Mouse (Mus musculus): Measurements from ENCODE around the gene Lix1l. TPM values are rescaled to one million over a fixed set of nuclear protein-coding genes. Genes with fewer than 3 reads are reported as not detected.
A peak's percentile ranks its signal among the peaks of the same experiment; 100 is the strongest.
"Not testable (repeated sequence)": the region's sequence is repeated elsewhere in the genome, so short reads cannot be mapped to it uniquely, and the experiment has no call there.

Gene Lix1l
- polyA plus RNA-seq, 1 experiment from 2014 or later: 8.7 TPM

DNA sequence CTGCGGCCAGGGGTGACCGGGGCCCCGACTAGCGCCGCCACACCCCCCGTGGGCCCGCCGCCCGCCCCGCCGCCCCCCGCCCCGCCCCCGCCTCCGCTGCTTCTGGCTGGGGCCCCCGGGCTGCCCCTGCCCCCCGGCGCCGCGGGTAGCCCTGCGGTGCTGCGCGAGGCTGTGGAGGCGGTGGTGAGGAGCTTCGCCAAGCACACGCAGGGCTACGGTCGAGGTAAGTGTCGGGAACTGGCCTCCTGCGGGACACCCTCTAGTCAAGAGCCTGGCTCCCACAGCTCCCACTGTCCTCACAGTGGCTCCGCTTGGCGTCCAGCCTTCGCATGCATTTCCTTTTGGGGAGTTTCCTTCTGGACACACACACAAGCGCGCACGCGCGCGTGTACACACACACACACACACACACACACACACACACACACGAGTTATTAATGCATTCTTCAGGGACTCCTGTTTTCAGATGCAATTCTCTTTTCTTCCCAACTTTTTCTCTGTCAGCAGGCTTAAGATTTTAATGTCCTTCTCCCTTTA lies 370 bp downstream of the Lix1l start:
- ATAC-seq (ENCODE audit: insufficient number of reproducible peaks, low FRiP score, low TSS enrichment, low read depth): peak; percentile 69
- under 1% methylated on average over 35 of the region's 40 CpGs for WGBS
- peak overlapping the region; percentile 75 for H3K4me3 ChIP-seq (replicated peaks)
- H3K27me3 ChIP-seq: peaks cover 7% of the 10 kb centered on the region
- peaks cover 60% of the 10 kb centered on the region for H3K4me1 ChIP-seq
- peak overlapping the region; percentile 97 for H3K27ac ChIP-seq (replicated peaks)
- peak overlapping the region; percentile 70 for H3K9ac ChIP-seq
- H3K9me3 ChIP-seq (replicated peaks): no peaks in the 10 kb centered on the region
- 0 out of 2 replicates have a peak, but pooled peaks cover 4% of the 10 kb centered on the region for H3K36me3 ChIP-seq
- peak overlapping the region; percentile 55 for H3K4me2 ChIP-seq (replicated peaks)

DNA sequence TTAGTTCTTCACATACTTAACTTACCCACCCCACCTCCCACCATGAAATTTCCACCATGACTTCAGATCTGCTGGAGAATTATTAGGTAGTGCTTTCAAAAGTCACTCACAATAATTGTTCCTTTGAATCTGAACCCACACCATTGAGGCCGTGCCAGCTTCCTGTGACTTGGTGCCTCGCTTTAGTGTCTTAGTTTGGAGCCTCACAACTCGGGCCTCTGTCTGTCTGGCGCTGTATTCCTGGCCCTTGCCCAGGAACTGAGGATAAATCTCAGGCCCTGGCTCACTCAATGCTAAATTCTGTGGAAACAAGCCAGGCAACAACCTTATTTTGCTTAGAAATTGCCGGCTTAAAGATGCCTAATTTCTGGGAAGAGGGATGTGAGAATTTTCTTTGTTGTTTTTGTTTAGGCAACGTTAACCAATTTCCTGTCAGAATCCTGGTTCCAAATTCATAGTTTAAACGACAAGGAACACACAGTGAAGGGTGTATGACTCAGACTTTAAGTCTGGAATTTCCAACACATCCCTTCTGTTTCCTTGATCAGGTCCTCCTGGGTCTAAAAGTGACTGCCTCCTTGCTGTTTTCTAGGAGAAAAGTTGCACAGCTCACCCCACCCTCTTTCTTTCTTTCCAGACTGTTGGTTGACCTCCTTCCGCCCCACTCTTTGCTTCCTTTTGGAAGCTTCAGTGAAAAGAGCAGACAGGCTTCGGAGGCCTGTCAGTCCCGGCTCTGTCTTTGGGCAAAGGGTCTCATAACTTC lies 1.2 kb downstream of the Lix1l start:
- peak overlapping the region; percentile 75 for H3K4me3 ChIP-seq (replicated peaks)
- 0 out of 2 replicates have a peak, but pooled peaks cover 4% of the 10 kb centered on the region for H3K36me3 ChIP-seq
- H3K9ac ChIP-seq: peak overlapping the region; percentile 26
- H3K9me3 ChIP-seq (replicated peaks): no peaks in the 10 kb centered on the region
- peaks cover 52% of the 10 kb centered on the region for H3K4me1 ChIP-seq
- H3K4me2 ChIP-seq (replicated peaks): peak overlapping the region; percentile 55
- H3K27ac ChIP-seq (replicated peaks): peak overlapping the region; percentile 97
- peaks cover 4% of the 10 kb centered on the region; the same call in 1 of the 2 replicates for H3K27me3 ChIP-seq
- 17% methylated on average over 10 of the region's 10 CpGs for WGBS
- ATAC-seq (ENCODE audit: insufficient number of reproducible peaks, low FRiP score, low TSS enrichment, low read depth): no peak

DNA sequence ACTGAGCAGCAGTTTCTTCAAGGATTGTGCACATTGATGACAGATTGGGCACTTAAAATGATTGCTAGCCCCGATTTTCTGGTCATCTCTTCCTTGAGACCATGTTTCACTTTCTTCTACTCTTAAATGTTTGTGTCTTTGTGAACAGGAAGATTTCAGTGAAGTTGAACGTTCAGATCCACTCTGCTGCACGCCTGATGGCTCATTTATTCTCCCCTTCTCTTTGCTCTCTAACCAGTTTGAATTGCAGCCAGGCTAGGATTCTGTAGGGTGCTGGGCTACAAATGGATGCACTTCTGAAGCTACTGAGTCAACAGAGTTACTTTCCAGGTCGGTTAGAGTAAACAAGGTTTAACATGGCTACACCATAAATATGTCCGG lies 1.7 kb downstream of the Lix1l start:
- Histone ChIP-seq H3K4me3 (replicated peaks) (peak overlapping the region; percentile 75), H3K4me1 (peaks cover 47% of the 10 kb centered on the region), H3K36me3 (0 out of 2 replicates have a peak, but pooled peaks cover 4% of the 10 kb centered on the region), H3K9ac (peak overlapping the region; percentile 26), H3K27me3 (no peaks in the 10 kb centered on the region; the same call in 1 of the 2 replicates), H3K4me2 (replicated peaks) (peak overlapping the region; percentile 55), H3K9me3 (replicated peaks) (no peaks in the 10 kb centered on the region), H3K27ac (replicated peaks) (peak overlapping the region; percentile 97)
- 41% methylated on average over 5 of the region's 5 CpGs for WGBS
- no peak for ATAC-seq (ENCODE audit: insufficient number of reproducible peaks, low FRiP score, low TSS enrichment, low read depth)

DNA sequence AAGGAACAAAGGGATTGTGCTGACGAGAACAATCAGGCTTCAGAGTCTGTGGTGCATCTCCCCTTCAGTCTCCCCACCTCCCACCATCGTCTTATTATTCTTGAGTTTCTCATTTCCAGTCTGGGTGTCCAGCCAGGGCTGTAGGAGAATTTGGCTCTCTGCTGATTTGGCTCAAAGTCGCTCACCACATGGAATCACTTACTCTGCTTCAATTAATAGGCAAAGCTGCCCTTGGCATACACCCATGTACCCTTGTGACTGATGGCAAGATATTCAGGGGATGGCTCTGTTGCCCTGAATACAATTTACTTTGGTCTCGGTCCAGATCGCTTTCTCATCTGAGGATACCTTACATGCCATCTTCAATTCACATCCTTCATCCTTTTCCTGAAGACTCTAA lies 2.4 kb downstream of the Lix1l start:
- H3K9ac ChIP-seq: peak overlapping the region; percentile 26; the same call in 1 of the 2 replicates
- H3K4me3 ChIP-seq (replicated peaks): peak overlapping the region; percentile 75
- peaks cover 8% of the 10 kb centered on the region; the same call in 1 of the 2 replicates for H3K36me3 ChIP-seq
- no peak for ATAC-seq (ENCODE audit: insufficient number of reproducible peaks, low FRiP score, low TSS enrichment, low read depth)
- peak overlapping the region; percentile 97 for H3K27ac ChIP-seq (replicated peaks)
- H3K4me1 ChIP-seq: peaks cover 41% of the 10 kb centered on the region
- H3K4me2 ChIP-seq (replicated peaks): peak overlapping the region; percentile 55
- 42% methylated on average over 5 of the region's 5 CpGs for WGBS
- H3K27me3 ChIP-seq: no peaks in the 10 kb centered on the region
- no peaks in the 10 kb centered on the region for H3K9me3 ChIP-seq (replicated peaks)

DNA sequence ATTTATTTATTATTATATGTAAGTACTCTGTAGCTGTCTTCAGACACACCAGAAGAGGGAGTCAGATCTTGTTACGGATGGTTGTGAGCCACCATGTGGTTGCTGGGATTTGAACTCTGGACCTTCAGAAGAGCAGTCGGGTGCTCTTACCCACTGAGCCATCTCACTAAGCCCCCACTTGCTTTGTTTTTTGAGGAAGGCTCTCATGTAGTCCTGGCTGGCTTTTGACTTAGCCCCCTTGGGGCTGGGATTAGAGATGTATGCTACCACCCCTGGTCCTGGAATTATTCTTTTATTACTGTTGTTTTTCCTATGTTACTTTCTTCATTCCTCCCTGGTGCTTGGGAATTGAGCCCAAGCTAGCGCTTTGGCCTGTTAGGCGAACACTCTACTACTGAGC lies 5.1 kb downstream of the Lix1l start:
- H3K27ac ChIP-seq (replicated peaks); H3K4me2 ChIP-seq (replicated peaks); H3K27me3 ChIP-seq; ATAC-seq (ENCODE audit: insufficient number of reproducible peaks, low FRiP score, low TSS enrichment, low read depth); H3K9ac ChIP-seq; H3K4me3 ChIP-seq (replicated peaks); H3K9me3 ChIP-seq (replicated peaks): not testable (repeated sequence)
- WGBS: 82% methylated on average over 4 of the region's 4 CpGs
- H3K4me1 ChIP-seq: peaks cover 22% of the 10 kb centered on the region
- H3K36me3 ChIP-seq: peaks cover 14% of the 10 kb centered on the region

DNA sequence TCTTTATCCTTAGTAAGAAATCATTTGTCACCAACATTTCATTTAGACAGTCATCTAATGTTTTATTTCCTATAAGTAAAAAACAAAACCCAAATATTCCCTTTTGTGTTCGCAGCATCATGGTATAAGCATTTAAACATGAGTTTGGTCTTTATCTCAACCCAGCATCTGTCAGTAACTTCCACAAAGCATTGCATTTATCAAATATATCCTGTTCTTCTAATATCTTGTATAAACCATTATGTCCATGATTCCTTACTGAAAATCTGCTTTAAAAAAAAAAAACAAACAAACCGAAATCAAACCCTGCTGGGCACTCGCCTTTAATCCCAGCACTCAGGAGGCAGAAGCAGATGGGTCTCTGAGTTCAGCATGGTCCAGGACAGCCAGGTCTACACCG lies 5.7 kb downstream of the Lix1l start:
- H3K9ac ChIP-seq: no peak overlapping the region
- 86% methylated on average over 4 of the region's 4 CpGs for WGBS
- no peak overlapping the region for H3K4me3 ChIP-seq (replicated peaks)
- H3K9me3 ChIP-seq (replicated peaks): no peaks in the 10 kb centered on the region
- no peaks in the 10 kb centered on the region for H3K27me3 ChIP-seq
- ATAC-seq (ENCODE audit: insufficient number of reproducible peaks, low FRiP score, low TSS enrichment, low read depth): no peak
- H3K4me2 ChIP-seq (replicated peaks): no peak overlapping the region
- H3K27ac ChIP-seq (replicated peaks): no peak overlapping the region
- H3K4me1 ChIP-seq: peaks cover 22% of the 10 kb centered on the region
- H3K36me3 ChIP-seq: peaks cover 18% of the 10 kb centered on the region

DNA sequence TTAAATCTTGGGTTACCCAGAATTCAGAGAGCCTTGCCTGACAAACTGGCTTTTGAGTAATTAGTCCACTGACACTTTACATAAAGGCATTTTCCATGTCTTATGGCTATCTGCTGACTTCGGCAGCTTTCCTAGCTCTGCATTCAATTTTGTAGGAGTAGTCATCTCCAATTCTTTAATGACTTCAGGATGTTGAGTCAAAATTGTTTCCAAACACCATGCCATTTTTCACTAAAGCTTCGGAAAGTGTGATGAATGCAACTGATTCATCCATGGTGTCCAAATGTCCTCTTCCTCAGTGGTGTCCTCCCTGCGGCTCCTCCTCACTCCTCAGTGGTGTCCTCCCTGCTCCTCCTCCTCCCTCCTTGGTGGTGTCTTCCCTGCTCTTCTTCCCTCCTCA lies 17.0 kb downstream of the Lix1l start:
- Histone ChIP-seq H3K27me3 (no peaks in the 10 kb centered on the region), H3K9ac (no peak overlapping the region), H3K4me1 (peaks cover 3% of the 10 kb centered on the region), H3K4me2 (replicated peaks) (no peak overlapping the region), H3K9me3 (replicated peaks) (no peaks in the 10 kb centered on the region), H3K36me3 (peaks cover 50% of the 10 kb centered on the region), H3K27ac (replicated peaks) (peak overlapping the region; percentile 52), H3K4me3 (replicated peaks) (no peak overlapping the region)
- 51% methylated on average over 3 of the region's 3 CpGs for WGBS
- ATAC-seq (ENCODE audit: insufficient number of reproducible peaks, low FRiP score, low TSS enrichment, low read depth): no peak

DNA sequence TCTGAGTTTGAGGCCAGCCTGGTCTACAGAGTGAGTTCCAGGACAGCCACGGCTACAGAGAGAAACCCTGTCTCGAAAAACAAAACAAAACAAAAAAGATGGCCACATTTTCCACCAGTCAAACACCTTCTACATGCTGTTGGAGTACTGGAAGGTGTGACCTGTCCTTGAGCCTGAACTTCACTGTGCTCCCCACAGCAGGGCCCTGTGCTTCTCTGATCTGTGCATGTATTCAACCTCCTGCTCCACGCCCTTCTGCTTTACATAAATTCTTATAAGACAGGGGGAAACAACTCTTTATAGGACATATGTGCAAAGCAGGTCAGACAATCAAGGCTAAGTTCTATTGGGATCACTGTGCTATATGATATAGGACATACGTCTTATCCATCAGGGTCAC lies 22.3 kb downstream of the Lix1l start:
- Histone ChIP-seq H3K4me2 (replicated peaks) (no peak overlapping the region), H3K27ac (replicated peaks) (no peak overlapping the region), H3K4me3 (replicated peaks) (no peak overlapping the region), H3K9me3 (replicated peaks) (no peaks in the 10 kb centered on the region), H3K9ac (no peak overlapping the region), H3K36me3 (peaks cover 47% of the 10 kb centered on the region), H3K27me3 (no peaks in the 10 kb centered on the region), H3K4me1 (no peaks in the 10 kb centered on the region)
- ATAC-seq (ENCODE audit: insufficient number of reproducible peaks, low FRiP score, low TSS enrichment, low read depth): no peak
- WGBS: 89% methylated on average over 4 of the region's 4 CpGs

DNA sequence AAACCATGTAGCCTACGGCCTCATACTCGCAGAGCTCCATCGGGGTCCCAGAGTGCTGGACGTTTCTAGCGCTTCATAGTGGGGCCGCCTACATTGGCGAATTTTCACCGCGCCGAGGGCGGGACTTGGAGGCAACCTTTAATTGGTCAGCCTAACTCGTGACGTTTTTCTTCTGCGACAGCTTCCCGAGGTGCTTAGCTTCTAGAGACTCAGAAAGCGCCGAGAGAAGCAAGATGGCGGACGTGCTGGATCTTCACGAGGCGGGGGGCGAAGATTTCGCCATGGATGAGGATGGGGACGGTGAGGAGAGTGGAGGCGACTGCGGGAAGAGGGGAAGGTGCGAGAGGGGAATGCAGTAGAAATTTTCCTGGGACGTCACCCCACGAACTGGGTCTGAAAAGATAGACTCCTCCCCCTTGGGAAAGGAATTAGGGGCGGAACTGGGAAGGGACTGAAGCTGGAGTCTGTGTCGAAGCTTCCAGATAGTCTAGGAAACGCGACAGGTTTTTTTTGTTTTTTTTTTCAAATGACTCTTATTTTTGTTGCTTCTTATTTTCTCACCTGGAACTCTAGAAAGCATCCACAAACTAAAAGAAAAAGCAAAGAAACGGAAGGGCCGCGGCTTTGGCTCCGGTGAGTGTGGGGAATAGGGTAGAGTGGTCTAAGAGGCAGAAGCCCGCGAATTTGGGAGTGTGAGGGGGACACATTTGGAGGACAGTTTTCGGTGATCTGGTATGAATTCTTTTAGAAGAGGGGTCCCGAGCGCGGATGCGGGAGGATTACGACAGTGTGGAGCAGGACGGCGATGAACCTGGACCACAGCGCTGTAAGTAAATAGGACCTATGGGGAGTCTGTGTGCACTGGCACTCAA lies 29.0 kb downstream of the Lix1l start, which contains the start of gene Rbm8a:
Gene Rbm8a (plus strand): TSS at position 205 of the 872 bp plus-strand sequence.
- peak within 1 kb of the TSS; percentile 88 for H3K27ac ChIP-seq (replicated peaks)
- no peaks in the 10 kb centered on the region for H3K27me3 ChIP-seq
- H3K4me1 ChIP-seq: peaks cover 26% of the 10 kb centered on the region
- H3K9me3 ChIP-seq (replicated peaks): no peaks in the 10 kb centered on the region
- WGBS: under 1% methylated on average over 48 of the region's 48 CpGs
- H3K4me2 ChIP-seq (replicated peaks): peak within 1 kb of the TSS; percentile 79
- peak within 1 kb of the TSS; percentile 75 for H3K4me3 ChIP-seq (replicated peaks)
- H3K9ac ChIP-seq: peak within 1 kb of the TSS; percentile 72
- H3K36me3 ChIP-seq: peaks cover 38% of the 10 kb centered on the region
- ATAC-seq (ENCODE audit: insufficient number of reproducible peaks, low FRiP score, low TSS enrichment, low read depth): peak; percentile 93

DNA sequence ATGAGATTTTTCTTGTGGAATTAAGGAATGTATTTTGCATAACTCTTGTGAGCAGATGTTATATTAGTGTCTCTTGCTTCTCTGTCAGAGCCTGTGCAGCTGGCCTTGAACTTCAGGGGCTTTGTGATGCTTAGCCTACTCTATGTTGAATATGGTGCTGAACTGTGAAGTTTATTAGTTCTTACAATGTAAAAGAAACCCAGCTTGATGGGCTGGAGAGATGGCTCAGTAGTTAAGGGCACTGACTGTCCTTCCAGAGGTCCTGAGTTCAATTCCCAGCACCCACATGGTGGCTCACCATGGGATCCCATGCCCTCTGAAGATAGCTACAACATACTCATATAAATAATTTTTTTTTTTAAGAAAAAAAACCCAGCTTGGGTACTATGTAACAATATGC lies 31.1 kb downstream of the Lix1l start:
- Histone ChIP-seq H3K27ac (replicated peaks) (no peak overlapping the region), H3K36me3 (peaks cover 33% of the 10 kb centered on the region), H3K9me3 (replicated peaks) (no peaks in the 10 kb centered on the region), H3K4me2 (replicated peaks) (no peak overlapping the region), H3K4me3 (replicated peaks) (no peak overlapping the region), H3K27me3 (no peaks in the 10 kb centered on the region), H3K4me1 (peaks cover 35% of the 10 kb centered on the region), H3K9ac (no peak overlapping the region)
- no peak for ATAC-seq (ENCODE audit: insufficient number of reproducible peaks, low FRiP score, low TSS enrichment, low read depth)

DNA sequence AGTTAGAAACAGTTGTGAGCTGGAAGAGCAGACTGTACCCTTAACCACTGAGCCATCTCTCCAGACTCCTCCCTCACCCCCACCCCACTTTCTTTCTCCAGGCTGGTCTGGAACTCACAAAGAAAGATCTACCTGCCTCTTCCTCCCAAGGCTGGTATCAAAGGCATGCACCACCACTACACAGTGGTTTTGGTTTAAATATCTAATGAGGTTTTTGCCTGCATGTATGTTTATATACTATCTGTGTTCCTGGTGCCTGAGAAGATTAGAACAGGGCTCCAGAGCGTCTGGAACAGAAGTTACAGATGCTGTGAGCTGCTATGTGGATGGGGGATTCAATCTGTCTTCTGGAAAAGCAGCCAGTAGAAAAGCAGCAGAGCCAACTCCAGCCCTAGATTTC lies 33.1 kb downstream of the Lix1l start:
- ATAC-seq (ENCODE audit: insufficient number of reproducible peaks, low FRiP score, low TSS enrichment, low read depth): no peak
- no peak overlapping the region for H3K9ac ChIP-seq
- no peak overlapping the region for H3K27ac ChIP-seq (replicated peaks)
- H3K4me1 ChIP-seq: peaks cover 29% of the 10 kb centered on the region
- H3K4me2 ChIP-seq (replicated peaks): no peak overlapping the region
- 67% methylated on average over 1 of the region's 1 CpGs for WGBS
- H3K36me3 ChIP-seq: peaks cover 50% of the 10 kb centered on the region
- no peak overlapping the region for H3K4me3 ChIP-seq (replicated peaks)
- no peaks in the 10 kb centered on the region for H3K27me3 ChIP-seq
- H3K9me3 ChIP-seq (replicated peaks): no peaks in the 10 kb centered on the region

Measured in embryonic facial prominence, embryonic 15.5 days (tissue).